Mouse (Mus musculus): Measurements from ENCODE around the gene Il1b. TPM values are rescaled to one million over a fixed set of nuclear protein-coding genes. Genes with fewer than 3 reads are reported as not detected.

Il1b gene
- polyA plus RNA-seq, 1 experiment from 2014 or later = 0.18 TPM

DNA sequence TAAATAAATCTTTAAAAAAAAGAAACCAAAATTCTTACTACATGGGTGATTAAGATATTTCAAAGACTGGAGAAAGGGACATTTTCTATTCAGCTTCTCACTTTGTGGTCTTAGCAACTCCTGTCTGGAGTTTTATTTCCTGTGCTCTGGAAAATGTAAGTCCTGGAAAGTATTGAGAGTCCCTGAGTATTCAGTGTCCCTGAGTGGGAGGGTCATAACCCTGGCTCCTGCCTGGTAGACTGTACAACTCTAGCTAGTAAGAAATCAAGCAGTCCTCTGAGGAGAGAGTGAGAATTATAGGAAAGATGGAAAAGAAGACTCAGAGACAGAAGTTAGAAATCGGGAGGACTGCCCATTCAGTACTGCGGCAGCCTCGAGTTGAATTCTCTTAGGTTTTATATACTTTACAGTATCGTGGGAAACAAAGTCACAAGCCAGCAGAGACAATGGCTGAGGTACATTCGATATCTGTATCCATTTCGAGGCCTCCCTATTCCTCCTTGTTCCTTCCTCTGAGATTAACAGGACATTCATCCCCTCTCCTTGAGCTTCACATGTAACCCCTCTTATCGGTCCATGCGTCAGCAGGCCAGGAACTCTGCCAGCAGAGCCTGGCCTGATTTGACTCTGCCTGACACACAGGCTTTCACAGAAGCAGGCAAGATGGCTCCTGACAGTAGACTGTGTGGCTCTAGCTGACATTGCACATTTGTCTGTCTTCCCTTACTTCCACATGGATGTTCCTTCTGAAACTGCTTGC is 12.8 kb upstream of the Il1b start:
- WGBS = 87% methylated on average over 8 of the region's 8 CpGs
- no peak overlapping the region for H3K9ac ChIP-seq (ENCODE audit: low read length)
- no peak overlapping the region for H3K4me3 ChIP-seq (ENCODE audit: low read depth, low read length)
- H3K27me3 ChIP-seq (replicated peaks; ENCODE audit: control insufficient read depth, insufficient read depth, low read length) = no peaks in the 10 kb centered on the region
- ATAC-seq (replicated peaks; ENCODE audit: low FRiP score, low TSS enrichment, low read depth) (no peak), DNase-seq (ENCODE audit: low spot score) (no peak)
- no peaks in the 10 kb centered on the region for H3K36me3 ChIP-seq (ENCODE audit: control insufficient read depth, insufficient read depth, low read length)
- no peaks in the 10 kb centered on the region for H3K4me1 ChIP-seq (replicated peaks; ENCODE audit: control insufficient read depth, insufficient read depth, low read length)
- H3K4me2 ChIP-seq (ENCODE audit: low read length) = no peak overlapping the region
- H3K27ac ChIP-seq (ENCODE audit: low read depth) = no peak overlapping the region
- no peaks in the 10 kb centered on the region for H3K9me3 ChIP-seq (ENCODE audit: control insufficient read depth, low read length)

DNA sequence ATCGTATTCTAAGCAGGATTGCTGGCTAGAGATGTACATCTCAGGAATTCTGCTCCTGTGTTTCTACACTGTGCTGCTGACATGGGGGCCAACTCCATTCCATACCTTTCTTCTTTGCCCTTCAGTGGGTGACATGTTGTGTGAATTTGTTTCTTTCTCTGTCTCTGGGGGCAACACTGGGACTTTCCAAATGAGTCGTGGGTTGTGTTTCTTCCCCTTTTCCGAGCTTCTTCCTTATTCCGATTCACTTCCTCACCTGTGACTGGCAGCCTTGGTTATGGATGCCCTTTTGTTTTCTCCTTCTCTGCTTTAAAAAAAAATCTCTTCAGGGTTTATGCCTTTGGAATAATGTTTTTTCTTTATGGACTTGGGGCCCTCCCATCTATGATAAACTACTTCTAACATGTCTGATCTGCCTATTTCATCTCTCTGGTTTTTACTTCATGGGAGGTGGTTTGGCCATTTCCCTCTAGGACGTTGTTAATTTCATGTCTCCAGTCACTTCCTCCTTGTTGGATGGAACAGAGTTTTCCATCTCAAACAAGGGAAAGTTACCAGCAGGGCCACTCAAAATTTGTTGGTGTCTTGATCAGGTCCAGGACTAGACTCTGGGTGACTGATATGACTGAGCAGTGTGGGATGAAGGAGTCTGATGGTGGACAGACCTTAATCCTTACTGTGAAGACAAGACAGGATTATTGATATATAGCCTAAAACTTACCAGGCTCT is 10.0 kb upstream of the Il1b start:
- 89% methylated on average over 5 of the region's 5 CpGs for WGBS
- ATAC-seq (replicated peaks; ENCODE audit: low FRiP score, low TSS enrichment, low read depth) (no peak), DNase-seq (ENCODE audit: low spot score) (no peak)
- Histone ChIP-seq H3K27me3 (replicated peaks; ENCODE audit: control insufficient read depth, insufficient read depth, low read length) (no peaks in the 10 kb centered on the region), H3K9ac (ENCODE audit: low read length) (no peak overlapping the region), H3K27ac (ENCODE audit: low read depth) (no peak overlapping the region), H3K4me3 (ENCODE audit: low read depth, low read length) (no peak overlapping the region), H3K4me1 (replicated peaks; ENCODE audit: control insufficient read depth, insufficient read depth, low read length) (no peaks in the 10 kb centered on the region), H3K4me2 (ENCODE audit: low read length) (no peak overlapping the region), H3K36me3 (ENCODE audit: control insufficient read depth, insufficient read depth, low read length) (no peaks in the 10 kb centered on the region), H3K9me3 (ENCODE audit: control insufficient read depth, low read length) (no peaks in the 10 kb centered on the region)

- Histone ChIP-seq H3K27me3 (replicated peaks; ENCODE audit: control insufficient read depth, insufficient read depth, low read length) (no peaks in the 10 kb centered on the region), H3K4me2 (ENCODE audit: low read length) (no peak overlapping the region), H3K9me3 (ENCODE audit: control insufficient read depth, low read length) (no peaks in the 10 kb centered on the region), H3K9ac (ENCODE audit: low read length) (no peak overlapping the region), H3K36me3 (ENCODE audit: control insufficient read depth, insufficient read depth, low read length) (no peaks in the 10 kb centered on the region), H3K27ac (ENCODE audit: low read depth) (no peak overlapping the region), H3K4me1 (replicated peaks; ENCODE audit: control insufficient read depth, insufficient read depth, low read length) (no peaks in the 10 kb centered on the region), H3K4me3 (ENCODE audit: low read depth, low read length) (no peak overlapping the region)
- 64% methylated on average over 5 of the region's 5 CpGs for WGBS
- no peak for ATAC-seq (replicated peaks; ENCODE audit: low FRiP score, low TSS enrichment, low read depth)
- no peak for DNase-seq (ENCODE audit: low spot score)
These were observed 9.3 kb upstream of the Il1b start for GRCm38 (mm10) chr2:129380211-129380610.

- no peaks in the 10 kb centered on the region for H3K36me3 ChIP-seq (ENCODE audit: control insufficient read depth, insufficient read depth, low read length)
These were observed 2.4 kb upstream of the Il1b start for GRCm38 (mm10) chr2:129373307-129373706.

DNA sequence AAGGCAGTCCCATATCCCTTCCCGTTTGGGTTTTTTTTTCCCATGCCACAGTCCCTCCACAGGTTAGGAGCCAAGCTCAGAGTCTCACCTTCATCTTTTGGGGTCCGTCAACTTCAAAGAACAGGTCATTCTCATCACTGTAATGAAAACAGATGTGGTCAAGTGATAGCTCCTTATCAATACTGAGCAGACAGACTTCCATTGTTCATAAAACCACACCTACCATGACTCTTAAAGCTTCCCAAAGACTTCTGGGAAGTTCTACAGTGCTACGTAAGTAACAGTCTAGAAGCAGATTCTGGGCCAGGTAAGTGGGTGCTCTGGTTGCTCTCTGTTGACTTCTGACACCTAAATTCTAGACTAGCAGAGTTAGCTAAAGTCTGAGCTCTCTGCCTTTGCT is 1.3 kb downstream of the Il1b start:
- Histone ChIP-seq H3K27me3 (replicated peaks; ENCODE audit: control insufficient read depth, insufficient read depth, low read length) (no peaks in the 10 kb centered on the region), H3K36me3 (ENCODE audit: control insufficient read depth, insufficient read depth, low read length) (no peaks in the 10 kb centered on the region), H3K4me1 (replicated peaks; ENCODE audit: control insufficient read depth, insufficient read depth, low read length) (no peaks in the 10 kb centered on the region), H3K27ac (ENCODE audit: low read depth) (no peak overlapping the region), H3K9ac (ENCODE audit: low read length) (no peak overlapping the region), H3K9me3 (ENCODE audit: control insufficient read depth, low read length) (no peaks in the 10 kb centered on the region), H3K4me2 (ENCODE audit: low read length) (no peak overlapping the region), H3K4me3 (ENCODE audit: low read depth, low read length) (no peak overlapping the region)
- no peak for ATAC-seq (replicated peaks; ENCODE audit: low FRiP score, low TSS enrichment, low read depth)
- DNase-seq (ENCODE audit: low spot score) = no peak
- 74% methylated on average over 3 of the region's 3 CpGs for WGBS

More at GRCm38 (mm10) chr2:129373307-129373706, 2.4 kb upstream of the Il1b start:
- H3K27ac ChIP-seq (ENCODE audit: low read depth) = no peak overlapping the region
- H3K27me3 ChIP-seq (replicated peaks; ENCODE audit: control insufficient read depth, insufficient read depth, low read length) = no peaks in the 10 kb centered on the region
- no peak overlapping the region for H3K9ac ChIP-seq (ENCODE audit: low read length)
- 89% methylated on average over 4 of the region's 4 CpGs for WGBS
- no peak for ATAC-seq (replicated peaks; ENCODE audit: low FRiP score, low TSS enrichment, low read depth)
- no peaks in the 10 kb centered on the region for H3K9me3 ChIP-seq (ENCODE audit: control insufficient read depth, low read length)
- H3K4me2 ChIP-seq (ENCODE audit: low read length) = no peak overlapping the region
- no peaks in the 10 kb centered on the region for H3K4me1 ChIP-seq (replicated peaks; ENCODE audit: control insufficient read depth, insufficient read depth, low read length)
- no peak overlapping the region for H3K4me3 ChIP-seq (ENCODE audit: low read depth, low read length)
- no peak for DNase-seq (ENCODE audit: low spot score)

DNA sequence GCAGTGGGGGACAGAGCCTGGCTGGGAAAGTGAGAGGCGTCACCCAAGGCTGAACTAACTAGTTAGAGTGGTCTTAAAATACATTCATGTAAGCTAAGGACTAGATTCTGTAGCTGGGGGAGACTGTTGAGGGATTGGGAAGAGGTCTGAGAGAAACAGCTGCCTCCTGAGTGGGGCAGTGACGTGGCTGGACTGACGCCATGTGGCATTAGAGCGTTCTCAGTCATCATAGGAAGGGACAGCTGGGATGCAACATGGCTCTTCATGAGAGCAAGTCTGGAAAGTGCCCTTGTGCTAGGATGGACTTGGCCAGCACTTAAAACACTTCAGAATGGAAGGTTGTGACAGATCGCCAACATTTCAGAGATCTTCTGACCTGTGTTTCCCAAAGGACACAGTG is 2.1 kb downstream of the Il1b start:
- H3K27me3 ChIP-seq (replicated peaks; ENCODE audit: control insufficient read depth, insufficient read depth, low read length) = no peaks in the 10 kb centered on the region
- ATAC-seq (replicated peaks; ENCODE audit: low FRiP score, low TSS enrichment, low read depth) = no peak
- no peak overlapping the region for H3K9ac ChIP-seq (ENCODE audit: low read length)

DNA sequence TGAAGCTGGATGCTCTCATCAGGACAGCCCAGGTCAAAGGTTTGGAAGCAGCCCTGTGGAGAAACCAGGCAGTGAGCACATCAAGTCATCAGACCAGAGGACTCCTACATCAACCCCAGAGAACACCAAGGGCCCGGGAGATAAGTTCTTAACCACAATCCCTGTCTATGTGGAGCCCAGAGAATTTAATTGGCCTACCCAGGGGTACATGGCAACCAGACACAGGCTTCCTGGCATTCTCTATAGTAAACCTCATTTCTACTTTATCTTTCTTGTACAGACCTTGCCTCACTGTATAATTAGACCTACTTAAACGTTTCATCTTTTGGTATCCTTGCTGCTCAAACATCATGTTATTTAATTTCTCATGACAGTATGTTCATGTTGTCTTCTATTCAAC is 2.8 kb downstream of the Il1b start:
- DNase-seq (ENCODE audit: low spot score) = no peak
- Histone ChIP-seq H3K9me3 (ENCODE audit: control insufficient read depth, low read length) (no peaks in the 10 kb centered on the region), H3K27ac (ENCODE audit: low read depth) (no peak overlapping the region), H3K27me3 (replicated peaks; ENCODE audit: control insufficient read depth, insufficient read depth, low read length) (no peaks in the 10 kb centered on the region), H3K4me2 (ENCODE audit: low read length) (no peak overlapping the region), H3K36me3 (ENCODE audit: control insufficient read depth, insufficient read depth, low read length) (no peaks in the 10 kb centered on the region), H3K4me1 (replicated peaks; ENCODE audit: control insufficient read depth, insufficient read depth, low read length) (no peaks in the 10 kb centered on the region), H3K9ac (ENCODE audit: low read length) (no peak overlapping the region), H3K4me3 (ENCODE audit: low read depth, low read length) (no peak overlapping the region)
- ATAC-seq (replicated peaks; ENCODE audit: low FRiP score, low TSS enrichment, low read depth) = no peak
- 75% methylated on average over 2 of the region's 2 CpGs for WGBS

More for the DNA sequence above, 2.1 kb downstream of the Il1b start:
- no peaks in the 10 kb centered on the region for H3K4me1 ChIP-seq (replicated peaks; ENCODE audit: control insufficient read depth, insufficient read depth, low read length)
- WGBS = 90% methylated on average over 5 of the region's 5 CpGs
- no peak overlapping the region for H3K4me2 ChIP-seq (ENCODE audit: low read length)
- no peaks in the 10 kb centered on the region for H3K36me3 ChIP-seq (ENCODE audit: control insufficient read depth, insufficient read depth, low read length)
- no peaks in the 10 kb centered on the region for H3K9me3 ChIP-seq (ENCODE audit: control insufficient read depth, low read length)
- no peak for DNase-seq (ENCODE audit: low spot score)
- no peak overlapping the region for H3K27ac ChIP-seq (ENCODE audit: low read depth)
- H3K4me3 ChIP-seq (ENCODE audit: low read depth, low read length) = no peak overlapping the region

DNA sequence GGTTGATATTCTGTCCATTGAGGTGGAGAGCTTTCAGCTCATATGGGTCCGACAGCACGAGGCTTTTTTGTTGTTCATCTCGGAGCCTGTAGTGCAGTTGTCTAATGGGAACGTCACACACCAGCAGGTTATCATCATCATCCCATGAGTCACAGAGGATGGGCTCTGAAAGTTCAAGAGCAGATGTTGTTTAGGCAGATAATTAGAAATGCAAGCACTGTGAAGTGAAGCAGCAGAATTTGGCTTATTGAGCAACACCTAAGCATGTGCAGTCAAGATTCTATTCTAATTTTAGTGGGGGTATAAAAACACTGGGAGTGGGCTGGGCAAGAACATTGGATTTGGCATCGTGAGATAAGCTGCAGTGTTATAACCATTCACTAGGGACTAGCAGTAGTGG is 3.7 kb downstream of the Il1b start:
- H3K36me3 ChIP-seq (ENCODE audit: control insufficient read depth, insufficient read depth, low read length) = no peaks in the 10 kb centered on the region
- DNase-seq (ENCODE audit: low spot score) (no peak), ATAC-seq (replicated peaks; ENCODE audit: low FRiP score, low TSS enrichment, low read depth) (no peak)
- H3K9me3 ChIP-seq (ENCODE audit: control insufficient read depth, low read length) = no peaks in the 10 kb centered on the region
- WGBS = 86% methylated on average over 5 of the region's 5 CpGs
- no peak overlapping the region for H3K4me3 ChIP-seq (ENCODE audit: low read depth, low read length)
- H3K4me2 ChIP-seq (ENCODE audit: low read length) = no peak overlapping the region
- no peaks in the 10 kb centered on the region for H3K4me1 ChIP-seq (replicated peaks; ENCODE audit: control insufficient read depth, insufficient read depth, low read length)
- no peak overlapping the region for H3K9ac ChIP-seq (ENCODE audit: low read length)
- no peaks in the 10 kb centered on the region for H3K27me3 ChIP-seq (replicated peaks; ENCODE audit: control insufficient read depth, insufficient read depth, low read length)
- H3K27ac ChIP-seq (ENCODE audit: low read depth) = no peak overlapping the region
